Mouse (Mus musculus): Measurements from ENCODE around the gene Cyb5b. TPM values are rescaled to one million over a fixed set of nuclear protein-coding genes. Genes with fewer than 3 reads are reported as not detected.

The Cyb5b gene
- polyA plus RNA-seq, 2 experiments from 2014 or later = 36.6 to 37.2 TPM

GRCm38 (mm10) chr8:107233718-107234117 lies 83.3 kb downstream of the Cyb5b start:
- no peak for ATAC-seq

Other genes starting within 250 kb of the Cyb5b start
- 1 to 10 TPM; 3.1 to 6.1 TPM for gene Sntb2, start 214.9 kb upstream of the Cyb5b start, polyA plus RNA-seq (2017; shearing (Covaris generic))
- gene Vps4a, start 119.4 kb upstream of the Cyb5b start, polyA plus RNA-seq (2017; shearing (Covaris generic)) = 10 to 100 TPM; 32.8 to 33.1 TPM
- gene Pdf, start 102.0 kb upstream of the Cyb5b start, polyA plus RNA-seq (2017; shearing (Covaris generic)) = 1 to 10 TPM; 3.8 to 4.9 TPM
- gene Cog8, start 94.0 kb upstream of the Cyb5b start, polyA plus RNA-seq (2017; shearing (Covaris generic)) = 10 to 100 TPM; 10.8 to 11.4 TPM
- 10 to 100 TPM; 67.9 to 87.2 TPM for gene Nip7, start 93.8 kb upstream of the Cyb5b start, polyA plus RNA-seq (2017; shearing (Covaris generic))
- not detected for gene Tmed6, start 85.0 kb upstream of the Cyb5b start, polyA plus RNA-seq (2017; shearing (Covaris generic))
- 10 to 100 TPM; 11.2 TPM for gene Terf2, start 54.1 kb upstream of the Cyb5b start, polyA plus RNA-seq (2017; shearing (Covaris generic))
- gene Nfat5, start 142.8 kb downstream of the Cyb5b start, polyA plus RNA-seq (2017; shearing (Covaris generic)) = 10 to 100 TPM; 13.4 to 16.4 TPM